Mouse (Mus musculus): ENCODE measurements around the gene Zfyve19. TPM values are rescaled to one million over a fixed set of nuclear protein-coding genes. Genes with fewer than 3 reads are reported as not detected.

Gene Zfyve19
- polyA plus RNA-seq, 1 experiment from 2014 or later, result 36.8 TPM

- H3K27me3 ChIP-seq (ENCODE audit: control insufficient read depth, insufficient read depth, low read length), result 0 out of 2 replicates have a peak, but pooled peaks cover 2% of the 10 kb centered on the region
- no peak overlapping the region for H3K4me2 ChIP-seq (ENCODE audit: low read depth, low read length)
- WGBS, result 38% methylated on average over 8 of the region's 8 CpGs
- no peaks in the 10 kb centered on the region for H3K36me3 ChIP-seq (ENCODE audit: control insufficient read depth, insufficient read depth)
- H3K9me3 ChIP-seq (replicated peaks; ENCODE audit: control insufficient read depth, low read length), result no peaks in the 10 kb centered on the region
- peaks cover 25% of the 10 kb centered on the region for H3K4me1 ChIP-seq (ENCODE audit: control insufficient read depth, insufficient read depth, low read length)
- no peak overlapping the region for H3K9ac ChIP-seq (ENCODE audit: low read length)
- no peak overlapping the region for H3K27ac ChIP-seq (ENCODE audit: low read length)
- no peak for ATAC-seq (replicated peaks; ENCODE audit: extremely low read depth, insufficient read depth, low FRiP score)
- no peak overlapping the region for H3K4me3 ChIP-seq (ENCODE audit: low read length)
Observed at GRCm38 (mm10) chr2:119171574-119171973, 36.8 kb upstream of the Zfyve19 start.

- H3K9me3 ChIP-seq (replicated peaks; ENCODE audit: control insufficient read depth, low read length), result no peaks in the 10 kb centered on the region
- H3K9ac ChIP-seq (ENCODE audit: low read length), result no peak overlapping the region
- no peaks in the 10 kb centered on the region for H3K36me3 ChIP-seq (ENCODE audit: control insufficient read depth, insufficient read depth)
- ATAC-seq (replicated peaks; ENCODE audit: extremely low read depth, insufficient read depth, low FRiP score), result no peak
- peaks cover 19% of the 10 kb centered on the region for H3K4me1 ChIP-seq (ENCODE audit: control insufficient read depth, insufficient read depth, low read length)
- H3K27me3 ChIP-seq (ENCODE audit: control insufficient read depth, insufficient read depth, low read length), result 0 out of 2 replicates have a peak, but pooled peaks cover 2% of the 10 kb centered on the region
- H3K4me3 ChIP-seq (ENCODE audit: low read length), result no peak overlapping the region
- 0 out of 2 replicates have a peak overlapping the region, but pooled peaks have one; percentile 54 for H3K4me2 ChIP-seq (ENCODE audit: low read depth, low read length)
- no peak overlapping the region for H3K27ac ChIP-seq (ENCODE audit: low read length)
- 83% methylated on average over 7 of the region's 7 CpGs for WGBS
Observed at GRCm38 (mm10) chr2:119172446-119172845, 36.0 kb upstream of the Zfyve19 start.

GRCm38 (mm10) chr2:119172862-119173576 is 35.4 kb upstream of the Zfyve19 start:
- Histone ChIP-seq H3K4me2 (ENCODE audit: low read depth, low read length) (peak overlapping the region; percentile 54), H3K27me3 (ENCODE audit: control insufficient read depth, insufficient read depth, low read length) (0 out of 2 replicates have a peak, but pooled peaks cover 2% of the 10 kb centered on the region), H3K4me1 (ENCODE audit: control insufficient read depth, insufficient read depth, low read length) (peaks cover 16% of the 10 kb centered on the region), H3K4me3 (ENCODE audit: low read length) (no peak overlapping the region; the same call in 1 of the 2 replicates), H3K36me3 (ENCODE audit: control insufficient read depth, insufficient read depth) (no peaks in the 10 kb centered on the region), H3K27ac (ENCODE audit: low read length) (peak overlapping the region; percentile 46; the same call in 1 of the 2 replicates), H3K9me3 (replicated peaks; ENCODE audit: control insufficient read depth, low read length) (no peaks in the 10 kb centered on the region), H3K9ac (ENCODE audit: low read length) (0 out of 2 replicates have a peak overlapping the region, but pooled peaks have one; percentile 12)
- WGBS, result 10% methylated on average over 13 of the region's 13 CpGs
- peak; percentile 81 for ATAC-seq (replicated peaks; ENCODE audit: extremely low read depth, insufficient read depth, low FRiP score)

- Histone ChIP-seq H3K27ac (ENCODE audit: low read length) (no peak within 1 kb of the TSS), H3K9ac (ENCODE audit: low read length) (0 out of 2 replicates have a peak within 1 kb of the TSS, but pooled peaks have one; percentile 12), H3K4me2 (ENCODE audit: low read depth, low read length) (no peak within 1 kb of the TSS), H3K4me3 (ENCODE audit: low read length) (no peak within 1 kb of the TSS), H3K4me1 (ENCODE audit: control insufficient read depth, insufficient read depth, low read length) (peaks cover 15% of the 10 kb centered on the region), H3K36me3 (ENCODE audit: control insufficient read depth, insufficient read depth) (0 out of 2 replicates have a peak, but pooled peaks cover 2% of the 10 kb centered on the region), H3K27me3 (ENCODE audit: control insufficient read depth, insufficient read depth, low read length) (no peaks in the 10 kb centered on the region), H3K9me3 (replicated peaks; ENCODE audit: control insufficient read depth, low read length) (no peaks in the 10 kb centered on the region)
- 57% methylated on average over 8 of the region's 8 CpGs for WGBS
- ATAC-seq (replicated peaks; ENCODE audit: extremely low read depth, insufficient read depth, low FRiP score), result no peak
Observed at GRCm38 (mm10) chr2:119173991-119174651, 34.3 kb upstream of the Zfyve19 start, which contains the start of gene Gm14137. Gene Gm14137, plus strand, starts transcription at chr2:119174509.

DNA sequence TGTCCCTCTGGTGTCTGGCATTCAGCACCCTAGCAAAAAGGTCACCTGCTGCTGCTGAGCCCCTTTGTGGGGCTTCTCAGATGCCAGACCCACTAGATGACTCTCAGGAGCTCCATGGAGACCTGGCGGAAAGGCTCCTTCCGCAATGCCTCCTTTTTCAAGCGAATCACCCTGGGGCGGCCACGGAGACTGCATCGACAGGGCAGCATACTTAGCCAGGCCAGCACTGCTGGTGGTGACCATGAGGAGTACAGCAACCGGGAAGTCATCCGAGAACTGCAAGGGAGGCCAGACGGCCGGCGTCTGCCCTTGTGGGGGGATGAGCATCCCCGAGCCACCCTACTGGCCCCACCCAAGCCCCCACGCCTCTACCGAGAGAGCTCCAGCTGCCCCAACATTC is 33.6 kb upstream of the Zfyve19 start:
- H3K9me3 ChIP-seq (replicated peaks; ENCODE audit: control insufficient read depth, low read length), result no peaks in the 10 kb centered on the region
- peaks cover 15% of the 10 kb centered on the region for H3K4me1 ChIP-seq (ENCODE audit: control insufficient read depth, insufficient read depth, low read length)
- ATAC-seq (replicated peaks; ENCODE audit: extremely low read depth, insufficient read depth, low FRiP score), result no peak
- H3K4me3 ChIP-seq (ENCODE audit: low read length), result no peak overlapping the region
- no peak overlapping the region for H3K9ac ChIP-seq (ENCODE audit: low read length)
- no peaks in the 10 kb centered on the region for H3K27me3 ChIP-seq (ENCODE audit: control insufficient read depth, insufficient read depth, low read length)
- no peak overlapping the region for H3K4me2 ChIP-seq (ENCODE audit: low read depth, low read length)
- no peak overlapping the region for H3K27ac ChIP-seq (ENCODE audit: low read length)
- 0 out of 2 replicates have a peak, but pooled peaks cover 2% of the 10 kb centered on the region for H3K36me3 ChIP-seq (ENCODE audit: control insufficient read depth, insufficient read depth)
- 62% methylated on average over 14 of the region's 14 CpGs for WGBS

GRCm38 (mm10) chr2:119175614-119176013 is 32.8 kb upstream of the Zfyve19 start:
- no peak overlapping the region for H3K4me2 ChIP-seq (ENCODE audit: low read depth, low read length)
- H3K4me3 ChIP-seq (ENCODE audit: low read length), result no peak overlapping the region
- H3K9ac ChIP-seq (ENCODE audit: low read length), result no peak overlapping the region
- 57% methylated on average over 6 of the region's 6 CpGs for WGBS
- H3K4me1 ChIP-seq (ENCODE audit: control insufficient read depth, insufficient read depth, low read length), result peaks cover 15% of the 10 kb centered on the region
- no peak for ATAC-seq (replicated peaks; ENCODE audit: extremely low read depth, insufficient read depth, low FRiP score)
- H3K27ac ChIP-seq (ENCODE audit: low read length), result no peak overlapping the region
- H3K36me3 ChIP-seq (ENCODE audit: control insufficient read depth, insufficient read depth), result peaks cover 5% of the 10 kb centered on the region; the same call in 1 of the 2 replicates
- H3K9me3 ChIP-seq (replicated peaks; ENCODE audit: control insufficient read depth, low read length), result no peaks in the 10 kb centered on the region
- H3K27me3 ChIP-seq (ENCODE audit: control insufficient read depth, insufficient read depth, low read length), result no peaks in the 10 kb centered on the region

GRCm38 (mm10) chr2:119176761-119177160 is 31.7 kb upstream of the Zfyve19 start:
- H3K36me3 ChIP-seq (ENCODE audit: control insufficient read depth, insufficient read depth), result peaks cover 6% of the 10 kb centered on the region; the same call in 1 of the 2 replicates
- no peak overlapping the region for H3K4me2 ChIP-seq (ENCODE audit: low read depth, low read length)
- no peak for ATAC-seq (replicated peaks; ENCODE audit: extremely low read depth, insufficient read depth, low FRiP score)
- H3K4me3 ChIP-seq (ENCODE audit: low read length), result no peak overlapping the region
- WGBS, result 69% methylated on average over 3 of the region's 3 CpGs
- H3K27ac ChIP-seq (ENCODE audit: low read length), result no peak overlapping the region
- H3K27me3 ChIP-seq (ENCODE audit: control insufficient read depth, insufficient read depth, low read length), result no peaks in the 10 kb centered on the region
- H3K4me1 ChIP-seq (ENCODE audit: control insufficient read depth, insufficient read depth, low read length), result peaks cover 12% of the 10 kb centered on the region
- H3K9ac ChIP-seq (ENCODE audit: low read length), result no peak overlapping the region
- no peaks in the 10 kb centered on the region for H3K9me3 ChIP-seq (replicated peaks; ENCODE audit: control insufficient read depth, low read length)

- Histone ChIP-seq H3K27me3 (ENCODE audit: control insufficient read depth, insufficient read depth, low read length) (no peaks in the 10 kb centered on the region), H3K4me3 (ENCODE audit: low read length) (no peak overlapping the region), H3K4me2 (ENCODE audit: low read depth, low read length) (no peak overlapping the region), H3K4me1 (ENCODE audit: control insufficient read depth, insufficient read depth, low read length) (peaks cover 8% of the 10 kb centered on the region), H3K9me3 (replicated peaks; ENCODE audit: control insufficient read depth, low read length) (no peaks in the 10 kb centered on the region), H3K9ac (ENCODE audit: low read length) (no peak overlapping the region), H3K27ac (ENCODE audit: low read length) (no peak overlapping the region), H3K36me3 (ENCODE audit: control insufficient read depth, insufficient read depth) (peaks cover 6% of the 10 kb centered on the region; the same call in 1 of the 2 replicates)
- ATAC-seq (replicated peaks; ENCODE audit: extremely low read depth, insufficient read depth, low FRiP score), result no peak
- 91% methylated on average over 5 of the region's 5 CpGs for WGBS
Observed at GRCm38 (mm10) chr2:119177384-119177939, 31.0 kb upstream of the Zfyve19 start.

Data from heart, embryonic 16.5 days (tissue).